Mouse (Mus musculus): ENCODE data around the gene Hoxc4. TPM values are rescaled to one million over a fixed set of nuclear protein-coding genes. Genes with fewer than 3 reads are reported as not detected.

Hoxc4 gene
- polyA plus RNA-seq, 1 experiment from 2014 or later, result not detected

GRCm38 (mm10) chr15:102977423-102977974 is 41.2 kb upstream of the Hoxc4 start:
- Histone ChIP-seq H3K36me3 (ENCODE audit: control insufficient read depth, insufficient read depth, low read length) (no peaks in the 10 kb centered on the region), H3K9me3 (ENCODE audit: control insufficient read depth, low read length) (no peaks in the 10 kb centered on the region), H3K27me3 (ENCODE audit: control insufficient read depth, insufficient read depth, low read length) (peaks cover 99% of the 10 kb centered on the region), H3K9ac (replicated peaks; ENCODE audit: low read length) (no peak overlapping the region), H3K4me2 (ENCODE audit: low read length) (no peak overlapping the region), H3K27ac (replicated peaks; ENCODE audit: low read depth, low read length) (no peak overlapping the region), H3K4me3 (replicated peaks; ENCODE audit: low read depth, low read length) (no peak overlapping the region), H3K4me1 (ENCODE audit: control insufficient read depth, insufficient read depth, low read length) (0 out of 2 replicates have a peak, but pooled peaks cover 3% of the 10 kb centered on the region)
- DNase-seq (no peak), ATAC-seq (ENCODE audit: low FRiP score, low TSS enrichment) (no peak)
- under 1% methylated on average over 16 of the region's 16 CpGs for WGBS

GRCm38 (mm10) chr15:102978615-102979515 is 39.9 kb upstream of the Hoxc4 start:
- Histone ChIP-seq H3K36me3 (ENCODE audit: control insufficient read depth, insufficient read depth, low read length) (no peaks in the 10 kb centered on the region), H3K27ac (replicated peaks; ENCODE audit: low read depth, low read length) (no peak overlapping the region), H3K27me3 (ENCODE audit: control insufficient read depth, insufficient read depth, low read length) (peaks cover 99% of the 10 kb centered on the region), H3K9ac (replicated peaks; ENCODE audit: low read length) (no peak overlapping the region), H3K4me1 (ENCODE audit: control insufficient read depth, insufficient read depth, low read length) (0 out of 2 replicates have a peak, but pooled peaks cover 3% of the 10 kb centered on the region), H3K9me3 (ENCODE audit: control insufficient read depth, low read length) (no peaks in the 10 kb centered on the region), H3K4me2 (ENCODE audit: low read length) (no peak overlapping the region), H3K4me3 (replicated peaks; ENCODE audit: low read depth, low read length) (no peak overlapping the region)
- DNase-seq, result no peak
- 2% methylated on average over 12 of the region's 13 CpGs for WGBS
- no peak for ATAC-seq (ENCODE audit: low FRiP score, low TSS enrichment)

GRCm38 (mm10) chr15:102979936-102980335 is 38.8 kb upstream of the Hoxc4 start:
- H3K9me3 ChIP-seq (ENCODE audit: control insufficient read depth, low read length), result no peaks in the 10 kb centered on the region
- no peak overlapping the region for H3K27ac ChIP-seq (replicated peaks; ENCODE audit: low read depth, low read length)
- no peak for DNase-seq
- H3K4me2 ChIP-seq (ENCODE audit: low read length), result no peak overlapping the region
- no peak for ATAC-seq (ENCODE audit: low FRiP score, low TSS enrichment)
- H3K4me3 ChIP-seq (replicated peaks; ENCODE audit: low read depth, low read length), result no peak overlapping the region
- WGBS, result 0% methylated on average over 1 of the region's 1 CpGs
- H3K36me3 ChIP-seq (ENCODE audit: control insufficient read depth, insufficient read depth, low read length), result no peaks in the 10 kb centered on the region
- H3K4me1 ChIP-seq (ENCODE audit: control insufficient read depth, insufficient read depth, low read length), result 0 out of 2 replicates have a peak, but pooled peaks cover 3% of the 10 kb centered on the region
- peaks cover 98% of the 10 kb centered on the region for H3K27me3 ChIP-seq (ENCODE audit: control insufficient read depth, insufficient read depth, low read length)
- no peak overlapping the region for H3K9ac ChIP-seq (replicated peaks; ENCODE audit: low read length)

DNA sequence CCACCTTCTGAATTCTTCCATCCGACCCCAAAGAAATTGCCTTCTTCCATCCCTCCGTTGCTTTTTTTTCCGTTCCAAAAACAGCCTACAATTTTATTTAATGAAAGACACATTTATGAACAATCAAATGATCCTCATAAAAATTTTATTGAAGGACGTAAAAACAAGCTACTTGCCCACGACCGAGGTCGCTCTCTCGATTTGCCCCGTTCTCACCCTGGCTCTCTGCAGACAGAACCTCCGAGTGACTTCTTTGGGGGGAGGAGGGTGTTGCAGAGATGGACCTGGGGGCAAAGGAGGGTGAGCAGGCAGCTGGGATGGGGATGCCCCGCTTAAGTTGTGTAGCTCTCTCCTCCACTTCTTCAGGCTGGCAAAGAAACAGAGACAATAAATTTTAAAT is 38.4 kb upstream of the Hoxc4 start:
- WGBS, result 2% methylated on average over 11 of the region's 11 CpGs
- no peak for ATAC-seq (ENCODE audit: low FRiP score, low TSS enrichment)
- no peak for DNase-seq

DNA sequence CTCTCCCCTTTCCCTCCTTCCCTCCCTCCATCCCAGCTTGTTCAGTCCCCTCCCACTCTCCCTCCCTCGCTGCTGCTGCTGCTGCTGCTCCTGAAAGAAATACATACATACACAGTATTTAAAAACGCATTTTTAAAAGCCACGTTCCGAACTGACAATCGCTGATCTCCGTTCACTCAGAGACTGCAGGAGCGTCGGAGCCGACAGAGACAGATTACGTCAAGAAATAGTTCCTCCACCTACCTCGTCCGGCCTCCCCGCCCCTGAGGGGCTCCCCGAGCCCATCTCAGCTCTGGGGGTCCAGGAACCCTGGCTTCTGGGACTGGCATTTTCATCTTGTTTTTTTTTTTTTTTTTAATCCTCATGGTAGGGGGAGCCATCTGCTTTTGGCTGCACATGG is 37.8 kb upstream of the Hoxc4 start:
- H3K4me3 ChIP-seq (replicated peaks; ENCODE audit: low read depth, low read length), result 0 out of 2 replicates have a peak overlapping the region, but pooled peaks have one; percentile 14
- no peak overlapping the region for H3K27ac ChIP-seq (replicated peaks; ENCODE audit: low read depth, low read length)
- DNase-seq (no peak), ATAC-seq (ENCODE audit: low FRiP score, low TSS enrichment) (no peak)
- under 1% methylated on average over 14 of the region's 14 CpGs for WGBS
- H3K36me3 ChIP-seq (ENCODE audit: control insufficient read depth, insufficient read depth, low read length), result no peaks in the 10 kb centered on the region
- H3K4me2 ChIP-seq (ENCODE audit: low read length), result peak overlapping the region; percentile 40; the same call in 1 of the 2 replicates
- H3K9me3 ChIP-seq (ENCODE audit: control insufficient read depth, low read length), result no peaks in the 10 kb centered on the region
- 0 out of 2 replicates have a peak, but pooled peaks cover 3% of the 10 kb centered on the region for H3K4me1 ChIP-seq (ENCODE audit: control insufficient read depth, insufficient read depth, low read length)
- peaks cover 98% of the 10 kb centered on the region for H3K27me3 ChIP-seq (ENCODE audit: control insufficient read depth, insufficient read depth, low read length)
- H3K9ac ChIP-seq (replicated peaks; ENCODE audit: low read length), result no peak overlapping the region

More for the DNA sequence above, 38.4 kb upstream of the Hoxc4 start:
- Histone ChIP-seq H3K27me3 (ENCODE audit: control insufficient read depth, insufficient read depth, low read length) (peaks cover 98% of the 10 kb centered on the region), H3K27ac (replicated peaks; ENCODE audit: low read depth, low read length) (no peak overlapping the region), H3K4me1 (ENCODE audit: control insufficient read depth, insufficient read depth, low read length) (0 out of 2 replicates have a peak, but pooled peaks cover 3% of the 10 kb centered on the region), H3K4me3 (replicated peaks; ENCODE audit: low read depth, low read length) (no peak overlapping the region), H3K4me2 (ENCODE audit: low read length) (no peak overlapping the region), H3K9me3 (ENCODE audit: control insufficient read depth, low read length) (no peaks in the 10 kb centered on the region), H3K9ac (replicated peaks; ENCODE audit: low read length) (no peak overlapping the region), H3K36me3 (ENCODE audit: control insufficient read depth, insufficient read depth, low read length) (no peaks in the 10 kb centered on the region)

- H3K4me2 ChIP-seq (ENCODE audit: low read length), result peak overlapping the region; percentile 40
- no peak overlapping the region for H3K9ac ChIP-seq (replicated peaks; ENCODE audit: low read length)
- ATAC-seq (ENCODE audit: low FRiP score, low TSS enrichment), result no peak; the same call in 1 of the 2 replicates
These were observed 37.1 kb upstream of the Hoxc4 start for GRCm38 (mm10) chr15:102981379-102982288.

DNA sequence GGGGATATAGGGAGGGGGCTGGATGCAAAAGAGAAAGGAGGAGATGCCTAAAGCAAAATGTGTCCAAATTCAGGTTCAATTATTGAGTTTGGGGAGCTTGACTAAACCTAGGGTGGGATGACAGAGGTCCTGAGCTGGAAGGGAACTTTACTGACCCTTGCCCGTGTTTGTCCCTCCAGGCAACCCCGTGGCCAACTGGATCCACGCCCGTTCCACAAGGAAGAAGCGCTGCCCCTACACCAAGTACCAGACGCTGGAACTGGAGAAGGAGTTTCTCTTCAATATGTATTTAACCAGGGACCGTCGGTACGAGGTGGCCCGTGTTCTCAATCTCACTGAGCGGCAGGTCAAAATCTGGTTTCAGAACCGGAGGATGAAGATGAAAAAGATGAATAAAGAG is 35.0 kb upstream of the Hoxc4 start:
- Histone ChIP-seq H3K4me2 (ENCODE audit: low read length) (no peak overlapping the region), H3K4me1 (ENCODE audit: control insufficient read depth, insufficient read depth, low read length) (0 out of 2 replicates have a peak, but pooled peaks cover 3% of the 10 kb centered on the region), H3K27me3 (ENCODE audit: control insufficient read depth, insufficient read depth, low read length) (peaks cover 99% of the 10 kb centered on the region), H3K9ac (replicated peaks; ENCODE audit: low read length) (no peak overlapping the region), H3K36me3 (ENCODE audit: control insufficient read depth, insufficient read depth, low read length) (no peaks in the 10 kb centered on the region), H3K27ac (replicated peaks; ENCODE audit: low read depth, low read length) (no peak overlapping the region), H3K9me3 (ENCODE audit: control insufficient read depth, low read length) (no peaks in the 10 kb centered on the region), H3K4me3 (replicated peaks; ENCODE audit: low read depth, low read length) (no peak overlapping the region)
- ATAC-seq (ENCODE audit: low FRiP score, low TSS enrichment) (no peak), DNase-seq (no peak)
- under 1% methylated on average over 12 of the region's 12 CpGs for WGBS

More at GRCm38 (mm10) chr15:102981379-102982288, 37.1 kb upstream of the Hoxc4 start:
- Histone ChIP-seq H3K4me1 (ENCODE audit: control insufficient read depth, insufficient read depth, low read length) (0 out of 2 replicates have a peak, but pooled peaks cover 3% of the 10 kb centered on the region), H3K4me3 (replicated peaks; ENCODE audit: low read depth, low read length) (0 out of 2 replicates have a peak overlapping the region, but pooled peaks have one; percentile 14), H3K27me3 (ENCODE audit: control insufficient read depth, insufficient read depth, low read length) (peaks cover 99% of the 10 kb centered on the region), H3K9me3 (ENCODE audit: control insufficient read depth, low read length) (no peaks in the 10 kb centered on the region), H3K27ac (replicated peaks; ENCODE audit: low read depth, low read length) (no peak overlapping the region), H3K36me3 (ENCODE audit: control insufficient read depth, insufficient read depth, low read length) (no peaks in the 10 kb centered on the region)
- 1% methylated on average over 88 of the region's 88 CpGs for WGBS
- DNase-seq, result peak; percentile 53

DNA sequence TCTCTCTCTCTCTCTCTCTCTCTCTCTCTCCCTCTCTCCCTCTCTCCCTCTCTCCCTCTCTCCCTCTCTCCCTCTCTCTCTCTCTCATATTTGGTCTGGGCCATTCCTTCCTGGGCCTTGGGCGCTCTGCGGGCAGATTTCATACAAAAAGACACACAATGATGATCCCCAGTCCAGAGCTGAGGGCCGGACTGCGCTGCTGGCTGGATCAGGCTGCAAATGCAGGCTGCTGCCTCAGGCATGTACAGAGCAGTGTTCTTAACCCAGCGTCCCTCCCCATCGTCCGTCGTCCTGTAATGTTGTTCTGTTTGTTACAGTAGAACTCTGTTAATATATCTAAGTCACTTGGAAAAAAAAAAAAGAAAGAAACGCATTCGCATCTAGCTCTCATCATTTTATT is 34.2 kb upstream of the Hoxc4 start:
- no peaks in the 10 kb centered on the region for H3K36me3 ChIP-seq (ENCODE audit: control insufficient read depth, insufficient read depth, low read length)
- H3K27me3 ChIP-seq (ENCODE audit: control insufficient read depth, insufficient read depth, low read length), result peaks cover 99% of the 10 kb centered on the region
- no peak overlapping the region for H3K27ac ChIP-seq (replicated peaks; ENCODE audit: low read depth, low read length)
- no peaks in the 10 kb centered on the region for H3K9me3 ChIP-seq (ENCODE audit: control insufficient read depth, low read length)
- H3K4me2 ChIP-seq (ENCODE audit: low read length), result no peak overlapping the region
- 1% methylated on average over 10 of the region's 10 CpGs for WGBS
- no peak overlapping the region for H3K9ac ChIP-seq (replicated peaks; ENCODE audit: low read length)
- ATAC-seq (ENCODE audit: low FRiP score, low TSS enrichment) (no peak), DNase-seq (no peak)
- H3K4me1 ChIP-seq (ENCODE audit: control insufficient read depth, insufficient read depth, low read length), result 0 out of 2 replicates have a peak, but pooled peaks cover 3% of the 10 kb centered on the region
- H3K4me3 ChIP-seq (replicated peaks; ENCODE audit: low read depth, low read length), result no peak overlapping the region

All from midbrain, embryonic 14.5 days (tissue).